Mouse (Mus musculus) layer of hippocampus, postnatal 36 days (tissue): ENCODE data around the gene Olfr615. TPM values are rescaled to one million over a fixed set of nuclear protein-coding genes. Genes with fewer than 3 reads are reported as not detected.
"Not testable (repeated sequence)": the region's sequence is repeated elsewhere in the genome, so short reads cannot be mapped to it uniquely, and the experiment has no call there.

Experiments
- DNase-seq, 2 experiments: peaks; one replicate each; pipeline ENCODE4 v3.0.0; 2022
- microRNA-seq, 2 experiments: library from miRNA; unstranded; fragments of <30 nt; microRNA quantifications; one replicate each; pipeline ENCODE4 v1.2.0; 2021
- total RNA-seq, 2 experiments: library from RNA; stranded (reverse); gene quantifications; 2 replicates each; pipeline ENCODE4 v1.2.3; 2021

The Olfr615 gene
- not detected for total RNA-seq

GRCm38 (mm10) chr7:103555779-103556178, at the start of gene Olfr615:
Olfr615 (plus strand) TSS chr7:103556079.
- DNase-seq: no peak

DNA sequence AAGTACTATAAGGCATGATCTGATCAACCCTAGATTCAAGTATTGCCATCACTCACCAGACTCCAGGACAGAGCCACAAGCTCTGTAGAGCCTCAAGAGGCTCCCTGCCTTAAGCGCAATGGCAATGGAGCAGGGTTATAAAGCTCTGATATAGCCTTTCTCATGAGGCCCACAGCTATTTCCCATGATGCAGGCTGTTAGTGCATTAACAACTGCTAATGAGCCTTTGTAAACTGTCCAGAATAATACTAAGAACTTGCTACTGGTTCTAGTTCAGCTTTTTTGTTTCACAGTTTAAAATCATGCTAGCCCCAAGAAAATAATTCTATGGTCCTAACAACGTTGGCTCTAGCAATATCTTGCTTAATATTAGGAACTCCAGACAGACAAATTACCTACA, 43.9 kb upstream of the Olfr615 start, which contains the start of gene Olfr610:
Gene Olfr610 (minus strand): TSS at position 101 of the 400 bp plus-strand sequence.
- DNase-seq: no peak

DNA sequence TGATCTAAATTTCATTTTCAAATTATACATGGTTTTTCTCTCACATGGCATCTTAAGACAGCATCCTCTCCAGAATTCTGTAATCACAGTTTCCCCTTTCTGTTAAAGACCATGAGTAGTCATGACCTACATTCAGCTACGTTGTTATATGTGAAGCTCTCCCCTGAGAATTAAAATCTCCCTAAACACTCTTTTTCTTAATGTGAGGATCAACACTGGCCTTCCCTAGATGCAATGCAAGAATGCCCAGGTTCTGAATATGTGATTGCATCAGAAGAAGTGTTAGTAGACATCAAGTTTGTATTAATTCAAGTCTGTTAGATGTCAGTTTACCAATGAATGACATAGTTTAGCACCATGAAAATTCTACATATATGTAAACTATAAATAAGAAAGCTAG, 35.1 kb upstream of the Olfr615 start, which contains the start of gene Olfr611:
Gene Olfr611 (minus strand): TSS at position 101 of the 400 bp plus-strand sequence.
- not testable (repeated sequence) for DNase-seq

GRCm38 (mm10) chr7:103542617-103543016, 13.3 kb upstream of the Olfr615 start, which contains the start of gene Olfr612:
Olfr612 (minus strand) TSS chr7:103542717.
- not testable (repeated sequence) for DNase-seq

- no peak for DNase-seq
Measured at GRCm38 (mm10) chr7:103547774-103548173, 8.1 kb upstream of the Olfr615 start, which contains the start of gene Olfr613. Olfr613 (plus strand) TSS chr7:103548074.

DNA sequence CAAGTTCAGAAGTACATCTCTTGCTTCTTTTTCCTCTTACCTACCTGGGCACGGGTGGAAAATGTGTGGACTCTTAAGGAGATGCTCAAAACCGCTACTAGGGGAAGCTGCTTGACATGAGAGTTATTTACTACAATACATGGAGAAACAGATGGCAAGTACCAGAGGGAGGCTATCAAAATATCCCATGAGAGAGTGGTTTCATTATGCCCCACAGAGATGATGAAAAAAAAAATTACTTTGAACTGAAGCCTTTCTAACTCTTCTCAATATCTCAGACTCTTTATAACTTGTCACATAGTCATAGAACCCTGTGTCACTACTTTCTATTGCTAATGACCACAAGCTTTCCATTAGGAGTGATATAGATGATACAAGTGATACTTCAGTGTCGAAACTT, 13.2 kb downstream of the Olfr615 start, which contains the start of gene Olfr616:
Gene Olfr616 (minus strand): TSS at position 101 of the 400 bp plus-strand sequence.
- no peak for DNase-seq

GRCm38 (mm10) chr7:103572761-103573160, 16.9 kb downstream of the Olfr615 start, which contains the start of gene Olfr617:
Olfr617 (plus strand) TSS chr7:103573061.
- no peak for DNase-seq

DNA sequence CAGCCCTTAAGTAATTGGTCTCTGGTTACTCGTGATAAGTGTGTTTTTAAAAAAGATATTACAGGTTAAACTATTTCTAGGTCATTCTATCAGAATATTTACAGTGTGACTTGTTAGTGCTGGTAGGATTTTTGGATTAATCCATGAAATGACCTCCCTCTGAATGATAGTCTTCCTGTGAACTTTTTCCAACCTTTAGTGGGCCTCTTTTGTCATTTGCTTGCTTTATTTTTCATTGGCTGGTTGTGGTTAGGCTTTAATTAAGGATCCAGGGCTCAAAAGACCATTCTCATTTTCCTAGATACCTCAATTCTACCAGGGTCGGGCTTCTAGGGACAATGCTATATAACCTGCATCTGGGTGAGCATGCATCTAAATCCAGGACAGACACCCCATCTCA, 33.9 kb downstream of the Olfr615 start, which contains the start of gene Olfr618:
Gene Olfr618 (plus strand): TSS at position 301 of the 400 bp plus-strand sequence.
- DNase-seq: no peak

- DNase-seq: no peak
Measured at GRCm38 (mm10) chr7:103600275-103600674, 44.4 kb downstream of the Olfr615 start, which contains the start of gene Olfr619. Olfr619 (plus strand) TSS chr7:103600575.

- DNase-seq: no peak
Measured at GRCm38 (mm10) chr7:103607425-103607824, 51.5 kb downstream of the Olfr615 start.

GRCm38 (mm10) chr7:103612434-103612833, 56.6 kb downstream of the Olfr615 start, which contains the start of gene Olfr620:
Olfr620 (minus strand) TSS chr7:103612534.
- no peak for DNase-seq

Small RNA genes within 50 kb of the gene (microRNA-seq; reads per million reads assigned to microRNA genes)
- gene Gm26506: 0 reads per million in 2 experiments

Other genes with a start within 250 kb of the Olfr615 start
- not detected for gene Olfr597, start 239.8 kb upstream of the Olfr615 start, total RNA-seq
- not detected for gene Olfr598, start 232.5 kb upstream of the Olfr615 start, total RNA-seq
- not detected for gene Olfr599, start 220.2 kb upstream of the Olfr615 start, total RNA-seq
- gene Olfr600, start 206.4 kb upstream of the Olfr615 start, total RNA-seq: not detected
- gene Olfr601, start 193.4 kb upstream of the Olfr615 start, total RNA-seq: not detected
- gene Olfr603, start 169.9 kb upstream of the Olfr615 start, total RNA-seq: not detected
- gene Usp17lc, start 141.0 kb upstream of the Olfr615 start, total RNA-seq: not detected
- gene Olfr605, start 110.6 kb upstream of the Olfr615 start, total RNA-seq: not detected
- not detected for gene Olfr606, start 107.0 kb upstream of the Olfr615 start, total RNA-seq
- not detected for gene Olfr607, start 91.9 kb upstream of the Olfr615 start, total RNA-seq
- not detected for gene Olfr608, start 86.2 kb upstream of the Olfr615 start, total RNA-seq
- not detected for gene Olfr609, start 58.0 kb upstream of the Olfr615 start, total RNA-seq
- gene Olfr610, start 44.0 kb upstream of the Olfr615 start, total RNA-seq: not detected
- not detected for gene Olfr611, start 35.2 kb upstream of the Olfr615 start, total RNA-seq
- not detected for gene Olfr612, start 13.4 kb upstream of the Olfr615 start, total RNA-seq
- gene Olfr613, start 8.0 kb upstream of the Olfr615 start, total RNA-seq: not detected
- gene Olfr616, start 13.1 kb downstream of the Olfr615 start, total RNA-seq: not detected
- gene Olfr617, start 17.0 kb downstream of the Olfr615 start, total RNA-seq: not detected
- not detected for gene Olfr618, start 34.0 kb downstream of the Olfr615 start, total RNA-seq
- gene Olfr619, start 44.5 kb downstream of the Olfr615 start, total RNA-seq: not detected
- gene Olfr620, start 56.5 kb downstream of the Olfr615 start, total RNA-seq: not detected
- gene Olfr622, start 86.6 kb downstream of the Olfr615 start, total RNA-seq: not detected
- gene Olfr623, start 107.6 kb downstream of the Olfr615 start, total RNA-seq: not detected
- gene Olfr624, start 115.1 kb downstream of the Olfr615 start, total RNA-seq: not detected
- not detected for gene Olfr625-ps1, start 126.6 kb downstream of the Olfr615 start, total RNA-seq
- gene Olfr243, start 158.6 kb downstream of the Olfr615 start, total RNA-seq: not detected
- gene Olfr628, start 174.3 kb downstream of the Olfr615 start, total RNA-seq: not detected
- not detected for gene Olfr629, start 188.9 kb downstream of the Olfr615 start, total RNA-seq
- not detected for gene Olfr630, start 201.3 kb downstream of the Olfr615 start, total RNA-seq
- not detected for gene Olfr69, start 215.5 kb downstream of the Olfr615 start, total RNA-seq
- gene Olfr68, start 223.6 kb downstream of the Olfr615 start, total RNA-seq: not detected
- gene Olfr67, start 235.7 kb downstream of the Olfr615 start, total RNA-seq: not detected